Mouse (Mus musculus): ENCODE results near the gene Hoxd8. TPM values are rescaled to one million over a fixed set of nuclear protein-coding genes. Genes with fewer than 3 reads are reported as not detected.

Gene Hoxd8
- polyA plus RNA-seq, 1 experiment from 2014 or later, result 3.3 TPM

DNA sequence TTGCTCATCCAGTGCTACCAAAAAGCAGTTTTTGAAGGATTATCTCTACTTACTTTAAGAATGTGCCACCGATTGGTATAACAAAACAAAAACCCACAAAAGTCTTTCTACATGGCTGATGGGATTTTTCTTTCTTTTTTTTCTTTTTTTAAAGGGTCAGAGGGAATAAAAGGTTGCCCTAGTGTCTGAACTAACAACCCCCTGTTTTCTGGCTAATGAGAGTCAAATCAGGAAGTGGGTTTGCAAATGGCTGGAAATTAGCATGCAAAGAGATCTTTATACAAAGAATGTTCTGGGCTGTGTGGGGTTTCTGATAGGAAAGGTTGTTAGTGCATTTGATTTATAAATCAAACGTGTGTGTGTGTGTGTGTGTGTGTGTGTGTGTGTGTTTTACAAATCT lies 16.0 kb downstream of the Hoxd8 start:
- peaks cover 9% of the 10 kb centered on the region; the same call in 1 of the 2 replicates for H3K4me1 ChIP-seq (replicated peaks; ENCODE audit: control insufficient read depth, insufficient read depth, low read length)
- no peaks in the 10 kb centered on the region for H3K36me3 ChIP-seq (replicated peaks; ENCODE audit: control insufficient read depth, insufficient read depth)
- no peak overlapping the region for H3K9ac ChIP-seq
- ATAC-seq (ENCODE audit: low FRiP score), result no peak
- no peak for DNase-seq (ENCODE audit: low spot score)
- H3K4me3 ChIP-seq (replicated peaks; ENCODE audit: low read length), result no peak overlapping the region
- no peaks in the 10 kb centered on the region for H3K9me3 ChIP-seq (ENCODE audit: control insufficient read depth, low read length)
- H3K4me2 ChIP-seq (replicated peaks), result no peak overlapping the region
- WGBS, result 12% methylated on average over 2 of the region's 2 CpGs
- H3K27ac ChIP-seq, result no peak overlapping the region
- peaks cover 99% of the 10 kb centered on the region for H3K27me3 ChIP-seq (ENCODE audit: control insufficient read depth, insufficient read depth, low read length)

DNA sequence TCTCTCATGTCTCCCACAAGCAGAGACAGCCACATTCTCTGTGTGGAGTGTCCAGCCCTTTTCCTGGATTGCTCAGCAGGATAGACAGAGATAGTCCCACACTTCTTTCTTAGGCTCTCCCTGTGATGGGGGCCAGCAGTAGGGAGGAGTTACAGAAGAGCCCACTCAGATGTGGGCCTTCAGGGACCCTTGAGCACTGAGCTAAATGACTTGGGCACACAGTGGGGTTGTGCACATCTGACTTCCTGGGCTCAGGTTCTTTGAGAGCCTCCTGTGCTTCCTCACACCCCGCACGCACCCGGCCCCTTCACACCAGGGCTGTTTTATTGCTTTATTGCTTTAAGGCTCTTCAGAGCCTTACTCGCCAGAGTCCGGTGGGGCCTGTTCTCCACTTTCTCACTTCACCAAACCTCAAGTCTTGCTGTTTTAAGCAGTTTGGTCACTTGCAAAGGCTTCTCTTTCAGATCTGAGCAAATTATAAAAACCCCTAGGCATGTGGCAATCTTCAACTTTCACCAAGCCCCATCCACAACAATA lies 16.6 kb downstream of the Hoxd8 start:
- H3K4me2 ChIP-seq (replicated peaks), result 0 out of 2 replicates have a peak overlapping the region, but pooled peaks have one; percentile 2
- ATAC-seq (ENCODE audit: low FRiP score), result no peak
- WGBS, result 11% methylated on average over 5 of the region's 5 CpGs
- no peak overlapping the region for H3K9ac ChIP-seq
- no peaks in the 10 kb centered on the region for H3K36me3 ChIP-seq (replicated peaks; ENCODE audit: control insufficient read depth, insufficient read depth)
- no peak for DNase-seq (ENCODE audit: low spot score)
- no peaks in the 10 kb centered on the region for H3K9me3 ChIP-seq (ENCODE audit: control insufficient read depth, low read length)
- H3K27me3 ChIP-seq (ENCODE audit: control insufficient read depth, insufficient read depth, low read length), result peaks cover 99% of the 10 kb centered on the region
- peaks cover 9% of the 10 kb centered on the region; the same call in 1 of the 2 replicates for H3K4me1 ChIP-seq (replicated peaks; ENCODE audit: control insufficient read depth, insufficient read depth, low read length)
- H3K27ac ChIP-seq, result no peak overlapping the region
- H3K4me3 ChIP-seq (replicated peaks; ENCODE audit: low read length), result no peak overlapping the region

DNA sequence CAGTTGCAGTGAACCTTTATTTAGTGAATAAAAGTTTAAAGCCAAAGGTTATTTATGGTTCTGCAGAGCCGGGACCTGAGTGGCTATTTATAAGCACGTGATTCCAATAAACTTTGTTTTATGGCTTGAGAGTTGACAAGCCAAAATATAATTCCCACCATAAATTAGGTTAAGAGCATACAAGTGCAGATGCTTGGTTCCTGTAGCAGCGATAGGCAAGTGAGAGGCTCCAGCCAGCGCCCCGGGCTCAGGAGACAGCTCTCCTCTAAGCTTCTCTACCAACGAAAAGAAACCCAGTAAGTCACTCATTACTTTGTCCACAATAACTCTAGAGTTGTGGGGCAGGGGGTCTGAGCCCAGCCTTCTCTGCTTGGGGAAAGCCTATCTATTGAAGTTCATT lies 17.5 kb downstream of the Hoxd8 start:
- no peaks in the 10 kb centered on the region for H3K9me3 ChIP-seq (ENCODE audit: control insufficient read depth, low read length)
- H3K4me2 ChIP-seq (replicated peaks), result 0 out of 2 replicates have a peak overlapping the region, but pooled peaks have one; percentile 82
- H3K36me3 ChIP-seq (replicated peaks; ENCODE audit: control insufficient read depth, insufficient read depth), result no peaks in the 10 kb centered on the region
- no peak overlapping the region for H3K4me3 ChIP-seq (replicated peaks; ENCODE audit: low read length)
- no peak overlapping the region for H3K27ac ChIP-seq
- WGBS, result 8% methylated on average over 6 of the region's 6 CpGs
- ATAC-seq (ENCODE audit: low FRiP score), result no peak
- peaks cover 14% of the 10 kb centered on the region; the same call in 1 of the 2 replicates for H3K4me1 ChIP-seq (replicated peaks; ENCODE audit: control insufficient read depth, insufficient read depth, low read length)
- peaks cover 99% of the 10 kb centered on the region for H3K27me3 ChIP-seq (ENCODE audit: control insufficient read depth, insufficient read depth, low read length)
- H3K9ac ChIP-seq, result no peak overlapping the region
- no peak for DNase-seq (ENCODE audit: low spot score)

DNA sequence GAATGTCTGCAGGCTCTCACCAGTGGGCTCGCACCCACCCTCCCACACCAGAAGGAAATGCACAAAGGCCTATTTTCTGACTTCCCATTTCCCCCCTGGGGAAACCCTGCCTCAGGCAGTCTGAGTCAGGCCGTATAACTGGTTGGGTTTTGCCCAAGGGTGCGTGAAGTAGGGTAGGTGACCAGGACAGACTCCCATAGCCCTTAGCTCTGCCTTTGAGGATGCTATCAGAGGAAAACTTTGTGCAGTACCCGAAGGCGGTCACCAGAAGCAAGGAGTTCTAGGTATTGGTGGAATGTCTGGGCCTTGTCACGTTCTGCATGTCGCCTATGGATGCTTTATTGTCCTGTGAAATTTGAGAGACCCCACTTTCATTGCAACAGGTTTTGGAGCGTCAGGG lies 18.5 kb downstream of the Hoxd8 start:
- DNase-seq (ENCODE audit: low spot score), result no peak
- H3K36me3 ChIP-seq (replicated peaks; ENCODE audit: control insufficient read depth, insufficient read depth), result no peaks in the 10 kb centered on the region
- H3K4me1 ChIP-seq (replicated peaks; ENCODE audit: control insufficient read depth, insufficient read depth, low read length), result peaks cover 14% of the 10 kb centered on the region; the same call in 1 of the 2 replicates
- peak overlapping the region; percentile 82 for H3K4me2 ChIP-seq (replicated peaks)
- peak overlapping the region; percentile 9; the same call in 1 of the 2 replicates for H3K9ac ChIP-seq
- H3K9me3 ChIP-seq (ENCODE audit: control insufficient read depth, low read length), result no peaks in the 10 kb centered on the region
- peaks cover 99% of the 10 kb centered on the region for H3K27me3 ChIP-seq (ENCODE audit: control insufficient read depth, insufficient read depth, low read length)
- no peak for ATAC-seq (ENCODE audit: low FRiP score)
- no peak overlapping the region for H3K27ac ChIP-seq
- WGBS, result 6% methylated on average over 8 of the region's 8 CpGs
- H3K4me3 ChIP-seq (replicated peaks; ENCODE audit: low read length), result no peak overlapping the region

DNA sequence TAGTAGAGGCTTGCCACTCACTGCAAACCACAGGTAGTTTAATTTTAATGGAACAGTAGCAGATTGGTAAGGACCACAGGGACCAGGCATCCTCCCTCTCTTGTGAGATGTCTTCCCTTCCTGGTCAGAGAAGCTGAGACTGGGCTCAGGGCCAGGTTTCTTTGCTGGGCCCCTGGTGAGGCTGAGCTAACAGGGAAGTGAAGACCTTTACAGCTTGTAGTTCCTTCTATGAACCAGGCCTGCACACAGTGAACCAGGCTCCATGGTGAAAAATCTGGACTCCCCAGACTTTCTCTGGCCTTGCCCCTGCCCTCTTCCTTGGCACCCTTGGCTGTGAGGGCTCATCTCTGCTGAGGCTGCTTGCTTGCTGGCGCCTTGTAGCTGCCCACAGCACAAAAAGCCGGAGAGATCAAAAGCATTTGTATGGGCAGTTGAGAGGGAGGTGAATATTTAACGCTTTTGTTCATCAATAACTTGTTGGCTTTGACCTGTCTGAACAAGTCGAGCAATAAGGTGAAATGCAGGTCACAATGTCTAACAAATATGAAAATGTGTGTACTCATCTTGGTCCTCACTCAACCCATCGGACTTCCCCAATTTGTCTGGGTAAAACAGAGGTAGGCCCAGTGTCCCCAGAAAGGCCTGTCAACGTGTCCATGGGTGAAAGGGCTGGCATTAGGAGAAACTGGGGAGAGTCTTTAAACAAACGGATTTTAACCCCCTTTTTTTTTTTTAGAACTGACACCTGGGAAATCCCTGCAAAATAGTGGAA lies 20.0 kb downstream of the Hoxd8 start:
- peaks cover 14% of the 10 kb centered on the region for H3K4me1 ChIP-seq (replicated peaks; ENCODE audit: control insufficient read depth, insufficient read depth, low read length)

DNA sequence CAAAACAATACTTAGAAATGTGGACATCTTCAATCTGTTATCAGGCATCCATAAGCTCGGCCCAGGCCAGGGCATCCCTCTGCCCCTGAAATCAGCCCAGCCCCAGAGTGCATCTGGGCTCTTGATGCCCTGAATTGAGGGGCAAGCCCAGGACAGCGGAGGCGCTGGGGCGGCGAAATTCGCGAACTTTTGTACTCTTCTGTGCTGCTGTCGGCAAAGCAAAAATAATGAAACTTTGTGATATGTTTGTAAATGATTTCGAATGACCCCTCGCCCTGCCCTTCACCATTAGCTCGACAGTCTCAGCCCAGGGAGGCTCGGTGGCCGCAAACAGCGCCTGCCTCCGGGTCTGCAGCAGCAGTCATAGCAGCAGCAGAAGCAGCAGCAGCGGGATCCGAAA lies 20.8 kb downstream of the Hoxd8 start:
- Histone ChIP-seq H3K9me3 (ENCODE audit: control insufficient read depth, low read length) (no peaks in the 10 kb centered on the region), H3K4me2 (replicated peaks) (peak overlapping the region; percentile 82), H3K9ac (peak overlapping the region; percentile 53), H3K27me3 (ENCODE audit: control insufficient read depth, insufficient read depth, low read length) (peaks cover 98% of the 10 kb centered on the region), H3K36me3 (replicated peaks; ENCODE audit: control insufficient read depth, insufficient read depth) (no peaks in the 10 kb centered on the region), H3K4me3 (replicated peaks; ENCODE audit: low read length) (peak overlapping the region; percentile 42; the same call in 1 of the 2 replicates), H3K4me1 (replicated peaks; ENCODE audit: control insufficient read depth, insufficient read depth, low read length) (peaks cover 14% of the 10 kb centered on the region), H3K27ac (peak overlapping the region; percentile 91)
- ATAC-seq (ENCODE audit: low FRiP score) (no peak), DNase-seq (ENCODE audit: low spot score) (no peak)
- WGBS, result 3% methylated on average over 17 of the region's 17 CpGs

More for the DNA sequence above, 20.0 kb downstream of the Hoxd8 start:
- ATAC-seq (ENCODE audit: low FRiP score) (no peak), DNase-seq (ENCODE audit: low spot score) (no peak)
- H3K4me2 ChIP-seq (replicated peaks), result peak overlapping the region; percentile 82
- no peaks in the 10 kb centered on the region for H3K9me3 ChIP-seq (ENCODE audit: control insufficient read depth, low read length)
- H3K4me3 ChIP-seq (replicated peaks; ENCODE audit: low read length), result 0 out of 2 replicates have a peak overlapping the region, but pooled peaks have one; percentile 42
- H3K27ac ChIP-seq, result peak overlapping the region; percentile 91
- H3K27me3 ChIP-seq (ENCODE audit: control insufficient read depth, insufficient read depth, low read length), result peaks cover 98% of the 10 kb centered on the region
- no peaks in the 10 kb centered on the region for H3K36me3 ChIP-seq (replicated peaks; ENCODE audit: control insufficient read depth, insufficient read depth)
- 12% methylated on average over 7 of the region's 7 CpGs for WGBS
- H3K9ac ChIP-seq, result peak overlapping the region; percentile 53; the same call in 1 of the 2 replicates

DNA sequence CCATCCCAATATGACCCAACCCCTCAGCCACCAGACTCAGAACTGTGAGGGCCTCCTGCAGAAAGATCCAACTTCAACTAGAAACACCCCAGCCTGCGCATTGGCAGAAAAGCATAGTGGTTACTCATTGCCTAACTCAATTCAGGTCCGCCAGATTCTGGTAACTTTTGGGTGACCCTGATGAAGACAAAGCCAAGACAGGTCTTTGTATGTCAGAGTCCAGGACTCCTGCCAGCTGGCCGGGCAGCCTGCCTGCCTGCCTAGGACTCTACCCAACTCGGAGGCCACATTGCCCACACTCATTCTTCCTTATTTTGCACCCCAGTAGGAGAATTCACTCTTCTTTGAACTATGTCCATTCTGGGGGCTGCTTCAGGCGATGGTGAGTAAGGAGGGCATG lies 22.1 kb downstream of the Hoxd8 start, which contains the start of gene Gm28230:
Gene Gm28230 (plus strand): TSS at position 178 of the 400 bp plus-strand sequence.
- peaks cover 14% of the 10 kb centered on the region for H3K4me1 ChIP-seq (replicated peaks; ENCODE audit: control insufficient read depth, insufficient read depth, low read length)

DNA sequence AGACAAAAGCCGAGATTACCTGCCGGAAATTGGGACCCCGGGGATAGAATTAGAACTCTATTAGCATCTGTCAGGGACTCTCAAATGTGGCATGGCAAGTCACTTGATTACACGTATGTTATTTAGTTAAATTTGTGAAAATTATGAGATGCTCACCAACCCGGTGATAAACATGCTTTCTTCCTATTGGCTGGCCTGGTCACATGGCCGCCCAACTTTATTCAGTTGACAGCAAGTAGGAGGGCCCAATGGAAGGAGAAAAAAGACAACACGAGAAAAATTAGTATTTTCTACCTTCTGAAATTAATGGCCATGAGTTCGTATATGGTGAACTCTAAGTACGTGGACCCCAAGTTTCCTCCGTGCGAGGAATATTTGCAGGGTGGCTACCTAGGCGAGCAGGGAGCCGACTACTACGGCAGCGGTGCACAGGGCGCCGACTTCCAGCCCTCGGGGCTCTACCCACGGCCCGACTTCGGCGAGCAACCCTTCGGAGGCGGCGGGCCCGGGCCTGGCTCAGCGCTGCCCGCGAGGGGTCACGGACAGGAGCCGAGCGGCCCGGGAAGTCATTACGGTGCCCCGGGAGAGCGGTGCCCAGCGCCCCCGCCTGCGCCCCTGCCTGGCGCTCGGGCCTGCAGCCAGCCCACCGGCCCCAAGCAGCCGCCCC lies 22.7 kb downstream of the Hoxd8 start:
- Histone ChIP-seq H3K4me3 (replicated peaks; ENCODE audit: low read length) (peak overlapping the region; percentile 42), H3K4me1 (replicated peaks; ENCODE audit: control insufficient read depth, insufficient read depth, low read length) (peaks cover 14% of the 10 kb centered on the region), H3K36me3 (replicated peaks; ENCODE audit: control insufficient read depth, insufficient read depth) (no peaks in the 10 kb centered on the region), H3K27me3 (ENCODE audit: control insufficient read depth, insufficient read depth, low read length) (peaks cover 97% of the 10 kb centered on the region), H3K9ac (peak overlapping the region; percentile 75), H3K9me3 (ENCODE audit: control insufficient read depth, low read length) (no peaks in the 10 kb centered on the region), H3K4me2 (replicated peaks) (peak overlapping the region; percentile 82), H3K27ac (peak overlapping the region; percentile 91)
- DNase-seq (ENCODE audit: low spot score) (no peak), ATAC-seq (ENCODE audit: low FRiP score) (peak; percentile 61)
- WGBS, result under 1% methylated on average over 43 of the region's 43 CpGs

More for the DNA sequence above, 22.1 kb downstream of the Hoxd8 start, which contains the start of gene Gm28230:
- no peaks in the 10 kb centered on the region for H3K36me3 ChIP-seq (replicated peaks; ENCODE audit: control insufficient read depth, insufficient read depth)
- peak within 1 kb of the TSS; percentile 42 for H3K4me3 ChIP-seq (replicated peaks; ENCODE audit: low read length)
- H3K27ac ChIP-seq, result peak within 1 kb of the TSS; percentile 91
- WGBS, result 5% methylated on average over 5 of the region's 5 CpGs
- peaks cover 97% of the 10 kb centered on the region for H3K27me3 ChIP-seq (ENCODE audit: control insufficient read depth, insufficient read depth, low read length)
- H3K4me2 ChIP-seq (replicated peaks), result peak within 1 kb of the TSS; percentile 82
- H3K9ac ChIP-seq, result peak within 1 kb of the TSS; percentile 75
- DNase-seq (ENCODE audit: low spot score) (no peak), ATAC-seq (ENCODE audit: low FRiP score) (peak; percentile 42)
- no peaks in the 10 kb centered on the region for H3K9me3 ChIP-seq (ENCODE audit: control insufficient read depth, low read length)

Data from hindbrain, embryonic 14.5 days (tissue).